Mouse (Mus musculus) monocyte, adult 2 months (primary cell): ENCODE results near the gene Plekhg3.

Experiments
- DNase-seq, 2 experiments: peaks; one replicate each; pipeline ENCODE4 v3.0.0; 2022; ENCODE audit warnings: low spot score in 2 of 2, low read depth in 1 of 2

Gene Plekhg3

DNA sequence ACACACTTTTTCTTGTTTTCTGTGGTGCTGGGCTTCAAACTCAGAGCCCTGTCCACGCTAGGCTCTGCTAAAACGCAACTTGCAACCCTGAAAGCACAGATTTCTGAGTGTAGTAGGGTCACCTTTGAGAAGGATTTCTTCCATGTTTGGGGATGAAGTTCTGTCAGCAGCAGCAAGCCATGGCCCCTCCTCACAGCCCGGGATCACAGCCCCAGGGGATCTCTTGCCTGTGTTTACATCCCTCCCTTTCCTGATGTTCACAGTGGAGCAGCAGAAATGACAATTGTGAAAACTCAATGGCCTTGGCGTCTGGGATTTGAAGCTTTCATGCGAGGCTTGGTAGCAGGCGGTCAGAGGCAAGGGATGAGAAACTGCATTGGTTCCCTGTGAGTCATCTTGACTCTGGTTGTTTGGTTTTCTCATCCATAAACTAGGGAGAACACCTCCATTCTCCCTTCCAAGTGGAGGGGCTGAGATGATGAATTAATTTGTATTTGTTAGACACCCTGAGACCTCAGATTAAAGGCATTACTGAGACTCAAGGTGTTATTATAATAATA is at the start of gene Plekhg3:
Gene Plekhg3 (plus strand): TSS at position 312 of the 560 bp plus-strand sequence.
- no peak for DNase-seq

DNA sequence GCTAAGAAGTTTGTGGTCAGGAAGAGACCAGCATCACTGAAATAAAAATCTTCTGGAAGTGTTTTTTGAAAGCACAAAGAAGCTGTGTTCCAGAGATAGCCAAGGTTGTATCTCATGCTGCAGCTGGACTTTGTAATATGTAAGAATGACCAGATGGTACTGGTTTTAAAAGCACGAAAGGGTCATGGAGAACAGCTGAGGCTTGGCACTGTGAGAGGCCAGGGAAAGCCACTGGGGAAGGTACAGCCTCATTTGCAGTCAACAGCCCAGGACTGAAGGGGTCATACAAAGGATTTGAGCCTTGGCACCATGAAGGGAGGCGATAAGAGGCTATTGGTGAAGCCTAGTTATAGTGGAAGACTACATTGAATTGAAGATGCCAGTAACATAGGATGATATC is 48.2 kb upstream of the Plekhg3 start:
- no peak for DNase-seq

DNA sequence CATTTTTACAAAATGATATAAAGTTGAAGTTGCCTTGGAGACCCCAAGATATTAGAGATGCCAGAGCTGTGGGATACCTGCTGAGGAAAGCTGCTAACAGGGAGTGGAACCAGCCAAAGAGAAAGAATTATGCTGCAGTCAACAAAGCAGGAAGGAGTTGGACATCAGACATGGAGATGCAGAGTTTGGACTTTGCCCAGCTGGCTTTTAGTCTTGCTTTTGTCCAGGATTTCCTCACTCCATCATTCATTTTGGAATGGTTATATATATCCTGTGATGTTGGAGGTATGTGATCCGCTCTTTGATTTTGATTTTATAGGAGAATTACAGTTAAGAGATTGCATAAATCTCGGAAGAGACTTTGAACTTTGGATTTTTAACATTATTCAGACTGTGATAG is 47.7 kb upstream of the Plekhg3 start:
- no peak for DNase-seq

DNA sequence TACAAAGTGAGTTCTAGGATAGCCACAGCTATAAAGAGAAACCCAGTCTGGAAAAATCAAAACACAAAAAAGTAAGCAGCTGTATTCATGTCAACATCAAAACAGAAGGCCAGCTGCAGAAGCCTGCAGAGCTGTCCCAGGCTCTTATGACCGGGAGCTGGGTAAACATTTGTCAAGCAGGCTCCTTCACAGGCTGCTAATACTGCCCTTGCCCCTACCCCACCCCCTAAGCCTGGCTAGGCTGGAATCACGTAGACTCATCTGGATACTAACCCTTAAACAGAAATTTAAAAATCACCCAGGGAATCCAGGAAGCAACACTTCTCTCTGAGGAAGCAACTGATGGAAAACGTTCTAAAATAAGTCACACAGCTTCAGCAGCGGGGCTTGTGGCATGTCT is 45.8 kb upstream of the Plekhg3 start:
- no peak for DNase-seq

- DNase-seq: no peak
These were observed 45.3 kb upstream of the Plekhg3 start for GRCm38 (mm10) chr12:76485381-76485780.

GRCm38 (mm10) chr12:76486943-76487342 is 43.7 kb upstream of the Plekhg3 start:
- no peak for DNase-seq

DNA sequence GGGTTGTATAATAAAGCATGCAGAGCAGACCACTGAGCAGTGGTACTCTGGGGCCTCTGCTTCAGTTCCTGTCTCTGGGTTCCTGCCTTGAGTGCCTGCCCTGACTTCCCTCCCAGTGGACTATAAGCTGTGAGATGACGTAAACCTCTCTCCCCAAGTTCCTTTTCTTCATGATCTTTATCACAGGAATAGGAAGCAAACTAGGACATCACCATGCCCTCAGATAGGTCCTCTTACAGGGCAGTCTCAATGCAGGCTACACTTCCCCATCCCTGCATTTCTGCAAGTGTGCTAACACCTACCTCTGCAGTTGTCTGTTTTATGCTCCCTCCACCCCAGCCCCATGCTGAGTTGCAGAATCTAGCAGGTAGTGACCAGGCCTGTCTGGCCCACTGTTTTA is 39.9 kb upstream of the Plekhg3 start:
- DNase-seq: no peak

GRCm38 (mm10) chr12:76493462-76493861 is 37.2 kb upstream of the Plekhg3 start:
- DNase-seq: no peak

DNA sequence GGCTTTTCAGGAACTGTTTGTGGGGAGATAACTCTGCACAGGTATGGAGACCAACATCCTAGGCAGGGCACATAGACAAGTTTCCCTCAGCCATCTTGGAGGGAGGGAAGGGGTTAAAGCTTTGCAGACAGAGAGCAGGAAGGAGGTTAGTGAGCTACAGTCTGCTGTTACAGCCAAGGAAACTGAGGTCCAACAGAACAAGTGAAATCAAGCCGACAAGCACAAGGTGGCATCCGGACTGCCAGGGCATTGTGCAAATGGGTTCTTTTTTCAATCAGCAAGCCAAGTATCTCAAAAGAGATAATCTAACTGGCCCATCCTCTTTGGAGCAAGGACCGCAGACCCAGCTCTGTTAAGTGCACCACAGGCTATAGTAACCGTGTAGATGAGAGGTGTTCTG is 35.3 kb upstream of the Plekhg3 start:
- DNase-seq: no peak

DNA sequence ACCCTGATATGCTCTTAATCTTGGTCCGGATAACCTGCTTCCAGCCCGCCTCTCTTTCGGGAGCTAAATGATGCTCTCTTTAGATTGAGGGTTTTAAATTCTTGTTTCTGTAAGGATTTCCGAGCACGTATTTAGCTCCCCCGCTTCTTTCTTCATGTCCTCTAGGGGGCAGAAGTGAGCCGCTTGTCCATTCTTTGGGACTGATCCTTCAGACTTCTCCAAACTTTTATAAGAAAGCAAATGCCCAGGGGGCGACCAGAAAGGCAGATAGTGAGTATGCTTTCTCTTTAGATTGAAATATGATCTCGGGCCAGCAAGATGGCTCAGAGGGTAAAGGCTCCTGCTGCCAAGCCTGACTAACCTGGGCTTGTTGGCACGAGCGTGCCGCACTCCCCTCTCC is 34.4 kb upstream of the Plekhg3 start:
- peak; percentile 12 to 20 for DNase-seq

GRCm38 (mm10) chr12:76499276-76499675 is 31.4 kb upstream of the Plekhg3 start:
- DNase-seq: no peak

DNA sequence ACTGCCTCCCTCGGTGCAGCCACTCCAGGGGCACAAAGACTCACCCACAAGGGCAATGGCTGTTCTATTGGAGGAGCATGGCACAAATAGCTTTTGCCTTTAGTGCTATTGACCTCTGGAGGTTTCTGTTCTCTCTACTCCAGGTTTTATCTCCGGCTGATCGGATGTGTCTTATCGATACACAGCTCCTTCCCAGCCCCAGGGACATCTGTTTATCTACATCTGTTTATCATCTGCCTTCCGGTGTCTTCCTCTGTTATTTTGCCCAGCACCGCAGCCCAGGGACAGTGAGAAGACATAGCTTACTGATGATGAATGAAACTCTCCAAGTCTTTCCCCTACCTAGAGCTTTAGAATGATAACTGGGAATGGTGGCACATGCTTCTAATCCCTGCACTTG is 30.6 kb upstream of the Plekhg3 start:
- no peak for DNase-seq

DNA sequence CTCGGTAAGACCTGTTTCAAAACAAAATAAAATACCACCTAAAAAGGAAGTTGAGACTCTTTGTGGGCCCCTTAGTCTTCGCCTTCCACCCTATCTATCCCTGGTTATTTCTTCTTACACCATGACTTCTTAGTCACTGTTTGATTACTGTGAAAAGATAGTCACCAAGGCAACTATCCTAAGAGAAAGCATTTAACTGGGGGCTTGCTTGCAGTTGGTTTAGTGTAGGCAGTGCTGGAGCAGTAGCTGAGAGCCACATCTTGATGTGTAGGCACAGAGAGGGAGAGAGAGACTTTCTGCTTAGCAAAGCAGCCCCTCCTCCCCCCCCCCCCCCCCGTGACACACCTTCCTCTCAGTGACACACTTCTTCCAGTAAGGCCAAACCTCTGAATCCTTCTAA is 29.8 kb upstream of the Plekhg3 start:
- no peak for DNase-seq

DNA sequence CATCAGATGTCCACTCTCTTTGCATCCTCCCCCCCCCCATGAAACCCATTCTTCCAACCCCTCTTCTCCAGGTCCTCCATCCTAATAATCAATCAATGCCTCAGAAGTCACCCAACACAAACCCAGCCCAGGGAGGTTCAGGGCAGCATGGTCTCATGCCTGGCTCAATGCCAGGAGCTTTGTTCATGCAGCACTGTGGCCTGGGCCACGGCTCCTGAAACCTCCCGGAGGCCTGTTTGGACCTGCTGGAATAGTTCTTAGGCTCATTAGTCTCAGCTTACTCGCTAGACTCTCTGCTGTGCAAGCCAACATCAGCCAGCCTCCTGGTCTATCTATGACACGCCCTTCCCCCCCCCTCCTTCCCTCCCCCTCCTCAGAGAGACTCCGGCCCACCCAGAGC is 27.7 kb upstream of the Plekhg3 start:
- no peak for DNase-seq

GRCm38 (mm10) chr12:76506522-76506921 is 24.2 kb upstream of the Plekhg3 start:
- DNase-seq: no peak

GRCm38 (mm10) chr12:76507791-76508190 is 22.9 kb upstream of the Plekhg3 start:
- no peak for DNase-seq

- DNase-seq: no peak
These were observed 21.7 kb upstream of the Plekhg3 start for GRCm38 (mm10) chr12:76508909-76509440.

DNA sequence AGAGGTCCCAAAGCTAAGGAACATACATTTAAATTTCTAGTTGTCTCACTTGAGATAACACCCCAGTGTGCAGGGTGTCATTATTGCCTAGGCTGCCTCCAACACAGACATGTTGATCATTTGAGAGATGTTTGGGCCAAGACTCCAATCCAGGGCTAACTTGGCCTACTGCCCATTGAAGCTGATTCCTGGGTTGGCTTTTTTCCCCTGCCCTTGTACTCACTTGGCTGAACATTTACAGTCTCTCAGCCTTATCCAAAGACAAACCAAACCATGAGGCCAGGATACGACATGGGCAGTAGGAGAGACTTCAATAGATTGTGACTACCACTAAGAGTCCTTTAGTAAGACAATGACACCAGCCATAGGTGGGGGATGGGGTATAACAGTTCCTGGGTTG is 18.0 kb upstream of the Plekhg3 start:
- no peak for DNase-seq

- no peak for DNase-seq
These were observed 15.8 kb upstream of the Plekhg3 start for GRCm38 (mm10) chr12:76514842-76515241.

GRCm38 (mm10) chr12:76518000-76518399 is 12.7 kb upstream of the Plekhg3 start:
- DNase-seq: no peak

- no peak for DNase-seq
These were observed 11.5 kb upstream of the Plekhg3 start for GRCm38 (mm10) chr12:76518909-76519842.

GRCm38 (mm10) chr12:76523654-76524053 is 7.0 kb upstream of the Plekhg3 start:
- DNase-seq: no peak
